Mouse (Mus musculus): ENCODE data around the gene Barhl2. TPM values are rescaled to one million over a fixed set of nuclear protein-coding genes. Genes with fewer than 3 reads are reported as not detected.

The Barhl2 gene
- polyA plus RNA-seq, 1 experiment from 2014 or later, result not detected

DNA sequence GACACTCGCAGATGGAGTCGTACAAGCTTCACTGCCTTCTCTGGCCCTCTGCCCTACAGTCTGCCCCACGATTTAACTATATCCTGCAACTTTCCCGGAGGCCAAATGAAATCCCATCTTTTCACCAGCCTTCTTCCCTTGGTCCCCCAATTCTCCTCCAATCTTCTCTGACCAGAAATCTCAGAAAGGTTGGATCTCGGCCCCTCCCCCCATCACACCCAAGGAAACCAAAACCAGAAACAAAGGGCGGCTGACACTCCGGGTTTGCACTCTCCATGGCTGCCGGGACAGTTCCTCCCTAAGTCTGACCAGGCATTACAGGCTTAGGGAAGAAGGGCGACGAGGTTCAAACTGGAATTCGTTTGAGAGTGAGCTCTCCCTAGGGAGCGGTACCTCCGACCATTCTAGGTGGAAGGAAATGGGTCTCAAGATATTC, 4.1 kb downstream of the Barhl2 start:
- H3K4me2 ChIP-seq, result no peak overlapping the region
- 0 out of 2 replicates have a peak overlapping the region, but pooled peaks have one; percentile 18 for H3K4me3 ChIP-seq (replicated peaks)
- ATAC-seq (ENCODE audit: insufficient number of reproducible peaks, insufficient read depth, low FRiP score, low TSS enrichment, low read depth), result no peak
- H3K4me1 ChIP-seq (replicated peaks), result peaks cover 27% of the 10 kb centered on the region
- no peaks in the 10 kb centered on the region for H3K9me3 ChIP-seq
- no peak overlapping the region for H3K9ac ChIP-seq (replicated peaks)
- no peak overlapping the region for H3K27ac ChIP-seq
- WGBS, result under 1% methylated on average over 13 of the region's 13 CpGs
- H3K36me3 ChIP-seq, result no peaks in the 10 kb centered on the region
- peaks cover 93% of the 10 kb centered on the region for H3K27me3 ChIP-seq

DNA sequence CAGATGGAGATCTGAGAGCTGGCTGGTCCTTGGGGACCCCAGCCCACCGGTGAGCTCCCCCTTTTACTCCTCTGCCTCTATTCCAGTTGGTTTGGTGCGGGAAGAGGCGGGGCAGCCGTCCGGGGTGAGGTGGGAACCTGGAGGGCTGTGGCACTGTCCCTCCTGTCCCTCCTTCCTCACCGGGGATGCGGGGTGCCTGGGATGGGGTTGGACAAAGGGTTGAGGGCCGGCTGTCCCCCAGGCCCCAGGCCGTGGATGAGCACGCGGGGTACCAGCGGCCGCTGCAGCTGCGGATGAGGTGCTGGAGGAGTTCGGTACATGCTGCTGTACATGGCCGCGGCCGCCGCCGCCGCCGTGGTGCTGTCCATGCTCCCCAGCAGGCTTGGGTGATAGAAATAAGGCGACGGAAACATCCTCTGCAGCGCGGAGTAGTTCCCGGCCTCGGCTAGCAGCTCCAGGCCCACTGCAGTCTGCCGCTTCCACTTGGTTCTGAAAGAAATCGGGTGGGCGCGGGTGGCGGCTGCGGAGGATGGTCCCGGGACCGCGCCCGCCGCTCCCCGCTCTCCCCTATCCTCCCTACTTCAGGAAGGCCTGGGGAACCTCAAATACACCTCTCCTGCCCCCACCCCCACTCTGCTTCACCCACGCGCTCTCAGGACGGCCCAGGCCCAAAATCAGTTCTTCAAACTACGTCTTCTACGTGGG, 4.6 kb downstream of the Barhl2 start:
- Histone ChIP-seq H3K4me3 (replicated peaks) (peak overlapping the region; percentile 18; the same call in 1 of the 2 replicates), H3K36me3 (no peaks in the 10 kb centered on the region), H3K27me3 (peaks cover 93% of the 10 kb centered on the region), H3K9ac (replicated peaks) (no peak overlapping the region), H3K4me2 (peak overlapping the region; percentile 15; the same call in 1 of the 2 replicates), H3K27ac (no peak overlapping the region), H3K4me1 (replicated peaks) (peaks cover 25% of the 10 kb centered on the region), H3K9me3 (no peaks in the 10 kb centered on the region)
- no peak for ATAC-seq (ENCODE audit: insufficient number of reproducible peaks, insufficient read depth, low FRiP score, low TSS enrichment, low read depth)
- under 1% methylated on average over 41 of the region's 45 CpGs for WGBS

DNA sequence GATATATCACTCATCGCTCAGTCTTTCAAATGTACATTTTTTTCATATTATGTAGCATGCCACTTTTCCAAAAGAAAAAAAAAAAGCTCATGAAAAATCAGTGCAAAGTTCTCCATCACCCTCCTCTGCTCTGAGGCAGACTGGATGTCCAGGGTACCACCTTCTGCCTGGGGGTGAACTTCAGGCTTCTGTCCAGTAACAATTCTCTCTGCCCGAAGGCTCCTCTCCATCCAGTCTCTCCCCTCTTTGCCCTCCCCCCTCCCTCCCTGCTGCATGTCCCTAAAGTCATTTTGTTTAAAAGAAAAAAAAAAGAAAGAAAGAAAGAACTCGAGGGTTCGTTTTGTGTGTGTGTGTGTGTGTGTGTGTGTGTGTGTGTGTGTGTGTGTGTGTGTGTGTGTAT, 5.3 kb downstream of the Barhl2 start:
- Histone ChIP-seq H3K4me1 (replicated peaks) (peaks cover 24% of the 10 kb centered on the region), H3K4me2 (no peak overlapping the region), H3K9me3 (no peaks in the 10 kb centered on the region), H3K27ac (no peak overlapping the region), H3K4me3 (replicated peaks) (no peak overlapping the region), H3K9ac (replicated peaks) (no peak overlapping the region), H3K27me3 (peaks cover 93% of the 10 kb centered on the region), H3K36me3 (no peaks in the 10 kb centered on the region)
- WGBS, result 6% methylated on average over 4 of the region's 4 CpGs
- no peak for ATAC-seq (ENCODE audit: insufficient number of reproducible peaks, insufficient read depth, low FRiP score, low TSS enrichment, low read depth)

DNA sequence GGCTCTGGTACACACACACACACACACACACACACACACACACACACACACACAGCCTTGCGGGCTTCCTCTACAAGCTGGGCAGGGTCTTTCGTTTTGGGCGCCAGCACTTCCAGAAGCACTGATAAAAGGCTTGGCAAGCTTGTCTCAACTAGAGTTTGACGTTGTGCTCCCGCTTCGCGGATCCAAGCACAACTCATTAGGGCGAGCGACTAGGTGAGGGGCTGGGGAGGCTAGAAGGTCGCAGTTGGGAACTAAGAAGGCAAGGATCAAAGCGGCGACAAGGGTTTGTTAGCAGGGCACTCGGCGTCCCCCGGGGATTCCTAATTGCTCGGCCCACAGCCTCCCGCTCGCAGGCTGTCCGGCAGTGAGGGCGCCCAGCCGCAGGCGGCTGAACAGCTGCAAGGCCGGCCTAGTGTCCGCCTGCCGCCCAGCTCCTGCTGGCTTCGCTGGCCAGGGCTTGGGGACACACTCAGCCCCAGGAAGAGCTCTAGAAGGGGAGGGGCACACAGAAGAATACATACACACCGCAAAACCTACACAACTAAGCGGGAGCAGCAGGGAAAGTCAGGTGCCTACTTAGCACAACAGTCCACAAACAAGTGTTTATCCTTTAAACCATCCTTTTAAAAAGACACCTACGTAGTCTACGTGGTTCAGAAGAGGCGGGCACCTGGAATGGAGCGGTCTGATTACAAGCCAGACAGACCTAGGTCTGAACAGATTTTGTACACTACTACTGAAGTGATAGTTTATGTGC, 6.1 kb downstream of the Barhl2 start:
- WGBS, result under 1% methylated on average over 32 of the region's 32 CpGs
- no peak for ATAC-seq (ENCODE audit: insufficient number of reproducible peaks, insufficient read depth, low FRiP score, low TSS enrichment, low read depth)
- H3K4me3 ChIP-seq (replicated peaks), result no peak overlapping the region

DNA sequence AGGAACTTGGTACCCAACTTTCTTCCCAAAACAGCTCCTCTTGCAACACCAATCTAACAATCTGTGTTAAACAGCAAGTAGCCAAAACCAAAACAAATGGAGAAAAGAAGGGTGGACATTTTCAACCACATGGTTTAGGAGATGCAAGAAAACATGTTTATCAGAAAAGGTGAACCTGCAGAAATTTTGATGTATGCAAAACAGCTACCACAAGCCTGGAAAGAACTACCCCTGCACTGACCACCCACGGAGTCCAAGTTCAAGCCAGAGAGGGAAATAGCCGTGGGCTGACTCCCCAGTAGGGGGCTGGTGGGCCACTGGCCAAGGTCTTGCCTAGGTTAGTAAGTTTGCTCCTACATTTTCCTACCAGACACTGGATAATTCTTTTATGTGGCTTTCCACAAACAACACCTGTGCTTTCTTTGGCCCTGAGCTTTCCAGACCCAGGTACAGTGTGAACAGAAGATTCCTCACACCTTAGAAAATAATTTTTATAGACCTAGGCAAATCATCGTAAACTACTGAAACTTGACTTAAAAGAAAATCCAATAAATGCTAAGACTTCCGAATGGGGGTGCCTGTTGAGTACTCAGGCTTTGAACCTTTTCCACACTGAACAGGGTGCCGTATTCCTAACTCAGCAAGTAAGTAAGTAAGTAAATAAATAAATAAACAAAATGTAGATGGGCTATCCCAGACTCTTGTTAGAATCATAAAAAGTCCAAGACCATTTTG, 7.4 kb downstream of the Barhl2 start:
- H3K9me3 ChIP-seq, result no peaks in the 10 kb centered on the region
- peaks cover 97% of the 10 kb centered on the region for H3K27me3 ChIP-seq
- no peak overlapping the region for H3K27ac ChIP-seq
- H3K36me3 ChIP-seq, result no peaks in the 10 kb centered on the region
- H3K4me2 ChIP-seq, result no peak overlapping the region
- H3K4me3 ChIP-seq (replicated peaks), result no peak overlapping the region
- H3K9ac ChIP-seq (replicated peaks), result no peak overlapping the region
- ATAC-seq (ENCODE audit: insufficient number of reproducible peaks, insufficient read depth, low FRiP score, low TSS enrichment, low read depth), result no peak
- WGBS, result 4% methylated on average over 5 of the region's 5 CpGs
- H3K4me1 ChIP-seq (replicated peaks), result peaks cover 24% of the 10 kb centered on the region

More for the DNA sequence above, 6.1 kb downstream of the Barhl2 start:
- Histone ChIP-seq H3K4me2 (no peak overlapping the region), H3K9me3 (no peaks in the 10 kb centered on the region), H3K27me3 (peaks cover 93% of the 10 kb centered on the region), H3K9ac (replicated peaks) (no peak overlapping the region), H3K36me3 (no peaks in the 10 kb centered on the region), H3K4me1 (replicated peaks) (peaks cover 24% of the 10 kb centered on the region), H3K27ac (no peak overlapping the region)

DNA sequence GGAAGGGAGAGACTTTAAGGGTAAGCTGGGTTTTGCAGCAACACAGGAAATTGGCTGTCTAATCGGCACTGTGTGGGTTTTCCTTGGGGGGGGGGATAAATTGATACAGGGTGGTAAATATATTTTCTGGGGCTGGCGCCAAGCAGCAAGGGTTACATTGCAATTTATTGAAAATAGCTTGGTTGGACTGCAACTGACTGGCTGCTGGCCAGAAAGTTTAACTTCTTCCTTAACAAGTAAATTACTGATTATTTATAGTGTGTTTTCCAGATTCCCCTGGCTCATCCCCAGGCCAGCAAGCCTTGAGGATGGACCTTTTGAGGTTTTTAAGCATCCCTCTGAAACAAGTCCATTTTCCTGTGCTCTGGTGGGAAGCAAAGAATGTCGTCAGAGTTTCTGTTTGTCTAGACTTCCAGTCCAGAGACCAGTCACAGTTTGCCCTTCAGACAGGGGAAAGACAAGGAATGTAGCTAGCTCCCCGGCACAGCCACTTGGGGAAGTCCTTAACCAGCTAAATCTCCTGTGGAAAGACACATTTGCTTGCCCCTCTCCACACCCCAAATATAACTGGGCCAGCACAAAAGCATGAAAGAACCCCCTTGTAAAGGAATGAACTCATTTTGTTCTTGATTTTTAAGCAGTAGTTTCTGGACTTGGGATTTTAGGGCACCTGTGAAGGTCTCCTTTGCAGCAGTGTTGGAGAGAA, 8.1 kb downstream of the Barhl2 start:
- Histone ChIP-seq H3K4me2 (no peak overlapping the region), H3K36me3 (no peaks in the 10 kb centered on the region), H3K9me3 (no peaks in the 10 kb centered on the region), H3K27ac (no peak overlapping the region), H3K4me1 (replicated peaks) (peaks cover 24% of the 10 kb centered on the region), H3K27me3 (peaks cover 96% of the 10 kb centered on the region), H3K9ac (replicated peaks) (no peak overlapping the region), H3K4me3 (replicated peaks) (no peak overlapping the region)
- WGBS, result 9% methylated on average over 4 of the region's 4 CpGs
- ATAC-seq (ENCODE audit: insufficient number of reproducible peaks, insufficient read depth, low FRiP score, low TSS enrichment, low read depth), result no peak

DNA sequence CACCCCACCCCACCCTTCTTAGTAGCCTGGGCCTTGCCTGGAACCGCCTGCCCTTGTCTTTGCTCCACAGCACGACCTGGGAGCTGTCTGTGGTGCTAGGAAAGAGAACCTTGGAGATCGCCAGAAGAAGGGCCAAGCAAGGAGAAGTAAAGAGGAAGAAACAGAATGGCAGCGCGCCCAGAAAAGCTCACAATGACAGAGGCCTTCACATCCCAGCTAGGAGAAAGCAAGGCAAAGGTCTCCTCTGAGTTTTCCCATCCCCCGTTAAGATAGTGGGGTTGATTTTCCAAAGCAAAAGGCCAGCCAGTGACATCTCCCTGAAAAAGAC, 9.2 kb downstream of the Barhl2 start:
- Histone ChIP-seq H3K9ac (replicated peaks) (no peak overlapping the region), H3K4me1 (replicated peaks) (peaks cover 20% of the 10 kb centered on the region), H3K27ac (no peak overlapping the region), H3K4me2 (no peak overlapping the region), H3K27me3 (peaks cover 94% of the 10 kb centered on the region), H3K36me3 (no peaks in the 10 kb centered on the region), H3K9me3 (no peaks in the 10 kb centered on the region), H3K4me3 (replicated peaks) (no peak overlapping the region)
- WGBS, result 2% methylated on average over 6 of the region's 6 CpGs
- no peak for ATAC-seq (ENCODE audit: insufficient number of reproducible peaks, insufficient read depth, low FRiP score, low TSS enrichment, low read depth)

DNA sequence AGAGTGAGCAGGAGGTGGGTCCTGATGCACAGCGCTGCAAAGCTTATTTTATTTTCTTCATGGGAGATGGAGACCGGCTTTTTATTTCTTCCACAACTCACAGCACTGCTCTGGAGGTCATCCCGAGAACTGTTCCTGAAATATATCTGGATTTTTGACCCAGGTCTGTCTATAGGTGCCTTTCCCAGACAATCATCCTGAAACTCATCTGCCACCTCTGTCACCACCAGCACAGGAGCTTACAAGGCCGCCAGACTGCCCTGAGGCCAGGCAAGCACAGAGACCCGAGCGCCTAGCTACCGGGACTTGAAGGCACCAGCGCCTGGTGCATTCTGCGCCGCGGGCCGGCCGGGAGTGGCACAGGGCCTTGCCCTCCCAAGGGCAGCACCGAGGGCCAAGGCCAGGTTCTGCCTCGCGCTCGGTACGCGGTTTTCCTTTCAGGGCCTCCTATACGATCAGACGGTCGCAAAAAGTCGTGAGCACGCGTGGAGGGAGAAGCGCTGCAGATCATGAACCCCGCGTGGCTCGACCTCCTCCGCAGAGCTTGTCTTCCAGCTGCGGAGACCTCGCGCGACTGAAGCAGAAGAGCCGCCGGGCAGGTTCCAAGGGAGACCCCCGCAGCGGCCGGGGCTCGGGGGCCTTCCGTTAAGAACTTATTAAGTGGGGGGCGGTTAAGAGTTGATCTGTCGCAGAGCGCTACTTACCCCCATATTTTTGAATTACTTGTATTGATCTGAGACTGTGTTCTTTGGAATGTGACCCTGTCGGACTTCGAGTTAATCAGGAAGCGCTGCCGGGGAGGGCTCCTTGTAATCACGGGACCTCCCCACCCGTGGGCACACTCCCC, 9.8 kb downstream of the Barhl2 start:
- peaks cover 90% of the 10 kb centered on the region for H3K27me3 ChIP-seq
- 3% methylated on average over 50 of the region's 50 CpGs for WGBS
- no peak overlapping the region; the same call in 1 of the 2 replicates for H3K4me3 ChIP-seq (replicated peaks)
- ATAC-seq (ENCODE audit: insufficient number of reproducible peaks, insufficient read depth, low FRiP score, low TSS enrichment, low read depth), result no peak
- H3K27ac ChIP-seq, result no peak overlapping the region
- no peak overlapping the region for H3K4me2 ChIP-seq
- peaks cover 15% of the 10 kb centered on the region for H3K4me1 ChIP-seq (replicated peaks)
- no peaks in the 10 kb centered on the region for H3K9me3 ChIP-seq
- H3K36me3 ChIP-seq, result no peaks in the 10 kb centered on the region
- no peak overlapping the region for H3K9ac ChIP-seq (replicated peaks)

DNA sequence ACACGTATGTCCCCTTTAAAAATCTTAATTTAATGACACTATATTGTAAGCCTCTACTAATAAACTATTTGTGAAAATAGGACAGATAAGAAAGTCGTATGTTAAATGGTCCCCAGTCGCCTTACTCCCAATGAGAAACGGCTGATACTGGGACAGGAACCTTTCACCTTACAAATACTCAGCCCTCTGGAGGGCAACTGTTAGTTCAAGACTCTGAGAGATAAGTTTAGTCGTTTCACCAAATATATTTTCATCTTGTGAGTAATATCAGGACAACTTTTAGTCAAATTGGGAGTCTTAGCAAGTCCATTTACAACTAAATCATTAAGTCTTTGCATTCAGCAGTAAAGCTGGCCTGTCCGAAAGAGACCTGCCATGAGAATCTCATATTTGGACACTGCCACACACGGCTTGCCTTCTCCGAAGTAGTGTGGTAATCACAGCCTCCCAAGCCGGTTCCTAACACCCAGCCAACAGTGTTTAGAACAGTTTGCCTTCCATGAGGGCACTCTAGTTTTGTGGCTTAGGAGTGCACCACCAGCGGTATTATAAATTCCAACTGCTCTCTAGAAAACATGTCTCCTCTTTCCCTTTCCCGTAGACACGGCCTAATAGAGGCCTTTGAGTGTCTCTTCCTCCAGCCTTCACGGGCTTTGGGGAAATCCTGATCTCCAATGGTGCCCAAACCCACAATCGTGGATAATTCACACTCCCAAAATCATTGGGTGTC, 10.7 kb downstream of the Barhl2 start:
- Histone ChIP-seq H3K9me3 (no peaks in the 10 kb centered on the region), H3K27me3 (peaks cover 90% of the 10 kb centered on the region), H3K4me1 (replicated peaks) (peaks cover 12% of the 10 kb centered on the region), H3K27ac (no peak overlapping the region), H3K36me3 (no peaks in the 10 kb centered on the region), H3K4me3 (replicated peaks) (no peak overlapping the region), H3K9ac (replicated peaks) (no peak overlapping the region), H3K4me2 (no peak overlapping the region)
- ATAC-seq (ENCODE audit: insufficient number of reproducible peaks, insufficient read depth, low FRiP score, low TSS enrichment, low read depth), result no peak
- WGBS, result 31% methylated on average over 14 of the region's 14 CpGs

DNA sequence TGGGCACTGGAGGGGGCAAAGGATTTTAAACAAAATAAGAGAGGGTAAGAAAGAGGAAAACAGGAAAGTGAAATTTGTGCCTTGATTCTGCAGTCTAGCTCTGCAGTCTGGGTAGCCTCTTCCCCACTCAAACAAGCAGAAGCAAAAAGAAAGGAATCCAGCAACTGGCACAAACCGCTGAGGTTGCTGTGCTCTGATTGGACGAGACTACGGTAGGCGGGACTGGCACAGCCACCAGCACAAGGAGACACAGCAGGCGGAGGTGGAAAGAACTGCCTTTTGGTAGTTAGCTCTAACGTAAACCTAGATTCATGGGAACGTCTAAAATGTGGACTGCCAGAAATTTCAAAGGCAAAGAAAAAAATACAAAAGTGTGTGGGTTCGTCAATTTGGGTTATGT, 11.4 kb downstream of the Barhl2 start:
- Histone ChIP-seq H3K36me3 (no peaks in the 10 kb centered on the region), H3K4me3 (replicated peaks) (no peak overlapping the region), H3K9me3 (no peaks in the 10 kb centered on the region), H3K4me1 (replicated peaks) (peaks cover 8% of the 10 kb centered on the region), H3K4me2 (no peak overlapping the region), H3K9ac (replicated peaks) (no peak overlapping the region), H3K27ac (no peak overlapping the region), H3K27me3 (peaks cover 84% of the 10 kb centered on the region)
- no peak for ATAC-seq (ENCODE audit: insufficient number of reproducible peaks, insufficient read depth, low FRiP score, low TSS enrichment, low read depth)
- WGBS, result 3% methylated on average over 8 of the region's 8 CpGs

Measured in limb, embryonic 12.5 days (tissue).